Mouse (Mus musculus) forebrain, embryonic 11.5 days (tissue): Measurements from ENCODE around the gene Amh. TPM values are rescaled to one million over a fixed set of nuclear protein-coding genes. Genes with fewer than 3 reads are reported as not detected.

Source experiments
- ATAC-seq: fragments of 200-750 bp; cut with Nextera tagmentation; replicated peaks from 2 replicates; pipeline ENCODE4 v1.8.0; 2017; ENCODE audit warnings: moderate TSS enrichment; ENCODE audit not compliant: low FRiP score
- DNase-seq: peaks from one replicate; pipeline ENCODE4 v3.0.0-alpha.2; 2017; ENCODE audit warnings: low spot score
- H3K27ac ChIP-seq: fragments of 300-500 bp; sonication (generic); 2 replicates; pipeline ENCODE4 v1.5.1; 2014; ENCODE audit warnings: low read depth, low read length
- H3K27me3 ChIP-seq: fragments of 300-500 bp; sonication (generic); 2 replicates; pipeline ENCODE4 v1.6.1; 2014; ENCODE audit warnings: mild to moderate bottlenecking, low read length, mixed read lengths; ENCODE audit not compliant: control insufficient read depth, insufficient read depth
- H3K36me3 ChIP-seq: fragments of 300-500 bp; sonication (generic); 2 replicates; pipeline ENCODE4 v1.6.1; 2014; ENCODE audit warnings: mild to moderate bottlenecking, low read length, moderate library complexity, mixed read lengths; ENCODE audit not compliant: control insufficient read depth, insufficient read depth
- H3K4me1 ChIP-seq: fragments of 300-500 bp; sonication (generic); replicated peaks from 2 replicates; pipeline ENCODE4 v1.6.1; 2014; ENCODE audit warnings: low read length, mixed read lengths; ENCODE audit not compliant: control insufficient read depth, insufficient read depth
- H3K4me2 ChIP-seq: fragments of 300-500 bp; sonication (generic); 2 replicates; pipeline ENCODE4 v1.6.1; 2014; ENCODE audit warnings: low read depth, mild to moderate bottlenecking, low read length, moderate library complexity, mixed read lengths; ENCODE audit not compliant: severe bottlenecking
- H3K4me3 ChIP-seq: fragments of 300-500 bp; sonication (generic); 2 replicates; pipeline ENCODE4 v1.5.1; 2014; ENCODE audit warnings: low read depth, low read length
- H3K9ac ChIP-seq: fragments of 300-500 bp; sonication (generic); 2 replicates; pipeline ENCODE4 v1.6.1; 2014; ENCODE audit warnings: low read length
- H3K9me3 ChIP-seq: fragments of 300-500 bp; sonication (generic); 2 replicates; pipeline ENCODE4 v1.6.1; 2016; ENCODE audit warnings: low read length, mixed read lengths; ENCODE audit not compliant: control insufficient read depth
- WGBS: fragments of 180-500 bp; shearing (Covaris S2); extraction: QIAGEN DNeasy Blood & Tissue Kit; methylation state at CpG from one replicate; pipeline ENCODE4 v1.1.7; 2014; 5-methylcytosine and 5-hydroxymethylcytosine counted together
- polyA plus RNA-seq: library from polyadenylated mRNA; unstranded; fragments of >200 nt; fragmentation: Nextera tagmentation; extraction: Ambion mirVana; gene quantifications from 2 replicates; pipeline ENCODE4 v1.2.1, GENCODE M21; 2014

The Amh gene
- polyA plus RNA-seq, 1 experiment from 2014 or later = 0.15 TPM

GRCm38 (mm10) chr10:80791476-80792174 is 13.4 kb upstream of the Amh start:
- no peaks in the 10 kb centered on the region for H3K9me3 ChIP-seq
- no peak overlapping the region for H3K27ac ChIP-seq
- H3K27me3 ChIP-seq = no peaks in the 10 kb centered on the region
- H3K4me2 ChIP-seq = no peak overlapping the region
- ATAC-seq = no peak
- no peak for DNase-seq
- H3K9ac ChIP-seq = no peak overlapping the region
- H3K36me3 ChIP-seq = peaks cover 39% of the 10 kb centered on the region
- 84% methylated on average over 33 of the region's 33 CpGs for WGBS
- no peak overlapping the region for H3K4me3 ChIP-seq
- H3K4me1 ChIP-seq = peaks cover 2% of the 10 kb centered on the region; the same call in 1 of the 2 replicates

DNA sequence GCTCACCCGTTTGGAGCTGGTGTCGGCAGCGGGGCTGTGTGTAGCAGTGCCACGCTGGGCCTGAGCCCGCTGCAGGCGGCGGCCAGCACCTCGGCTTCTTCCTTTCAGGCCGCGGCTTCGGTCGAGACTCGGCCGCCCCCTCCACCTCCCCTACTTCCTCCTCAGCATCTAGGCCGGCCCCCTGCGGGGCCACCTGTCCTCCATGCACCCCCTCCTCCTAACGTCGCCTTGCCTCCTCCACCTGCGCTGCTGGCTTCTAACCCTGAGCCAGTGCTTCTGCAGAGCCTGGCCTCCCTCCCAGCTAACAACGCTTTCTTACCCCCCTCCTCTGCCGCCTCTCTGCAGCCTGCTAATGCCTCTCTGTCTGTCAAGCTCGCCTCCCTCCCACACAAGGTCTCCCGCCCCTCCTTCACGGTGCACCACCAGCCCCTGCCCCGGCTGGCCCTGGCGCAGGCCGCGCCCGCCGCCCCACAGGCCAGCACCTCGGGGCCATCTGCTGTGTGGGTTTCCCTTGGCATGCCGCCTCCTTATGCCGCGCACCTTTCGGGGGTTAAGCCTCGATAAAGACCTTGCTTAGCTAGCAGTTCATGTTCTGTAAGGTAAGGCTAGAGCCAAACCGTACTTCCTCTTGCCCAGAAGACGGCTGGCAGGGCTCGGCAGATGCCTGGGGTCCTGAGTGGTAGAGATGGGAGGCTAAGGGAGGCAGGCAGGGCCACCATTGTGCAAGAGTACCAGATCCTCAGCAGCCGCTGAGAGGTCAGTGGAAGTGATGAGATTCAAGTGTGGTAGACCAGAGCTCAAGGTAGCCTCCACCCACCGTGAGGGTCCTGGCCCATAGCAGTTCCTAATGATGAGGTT is 12.6 kb upstream of the Amh start:
- H3K4me2 ChIP-seq = no peak overlapping the region
- WGBS = 75% methylated on average over 41 of the region's 41 CpGs
- ATAC-seq (no peak), DNase-seq (no peak)
- no peaks in the 10 kb centered on the region for H3K27me3 ChIP-seq
- no peak overlapping the region for H3K4me3 ChIP-seq
- peaks cover 9% of the 10 kb centered on the region; the same call in 1 of the 2 replicates for H3K4me1 ChIP-seq
- H3K27ac ChIP-seq = no peak overlapping the region
- H3K9ac ChIP-seq = no peak overlapping the region
- peaks cover 39% of the 10 kb centered on the region for H3K36me3 ChIP-seq
- no peaks in the 10 kb centered on the region for H3K9me3 ChIP-seq

DNA sequence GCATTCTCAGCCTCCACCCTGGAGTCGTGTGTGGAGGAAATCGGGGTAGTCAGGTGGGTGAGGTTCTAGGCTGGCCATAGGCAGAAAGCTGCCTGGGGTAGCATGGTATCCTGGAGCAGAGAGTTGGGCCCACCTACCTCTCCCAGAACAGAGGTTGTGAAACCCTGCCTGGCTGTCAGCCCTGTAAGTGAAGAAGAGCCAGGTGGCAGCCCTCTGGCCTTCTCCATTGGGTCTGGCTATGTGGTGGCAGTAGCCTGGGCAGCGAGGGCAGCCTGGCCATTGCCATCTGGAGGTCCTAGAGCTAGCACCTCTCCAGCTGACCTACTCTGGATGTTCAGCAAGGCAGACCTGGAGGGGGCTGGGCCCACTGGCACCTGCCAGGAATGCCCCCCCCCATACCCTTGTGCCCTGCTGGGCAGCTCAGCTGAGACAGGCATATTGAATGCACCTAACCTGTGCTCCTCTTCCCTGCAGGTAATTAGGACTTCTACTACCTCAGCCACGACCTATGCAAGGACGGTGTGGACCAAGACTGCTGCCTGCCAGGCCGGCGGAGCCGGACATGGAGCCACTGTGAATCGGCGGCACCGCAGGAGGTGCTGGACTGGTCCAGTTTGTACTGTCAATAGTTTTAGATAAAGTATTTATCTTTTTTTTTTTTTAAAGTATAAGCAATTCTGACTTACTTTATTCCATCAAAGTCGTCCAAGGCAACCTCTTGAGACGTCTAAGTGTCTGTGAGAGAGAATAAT is 11.8 kb upstream of the Amh start:
- H3K4me2 ChIP-seq = no peak overlapping the region
- no peak overlapping the region for H3K9ac ChIP-seq
- 92% methylated on average over 13 of the region's 13 CpGs for WGBS
- ATAC-seq (no peak), DNase-seq (no peak)
- H3K27ac ChIP-seq = no peak overlapping the region
- no peaks in the 10 kb centered on the region for H3K27me3 ChIP-seq
- peaks cover 9% of the 10 kb centered on the region; the same call in 1 of the 2 replicates for H3K4me1 ChIP-seq
- no peaks in the 10 kb centered on the region for H3K9me3 ChIP-seq
- peaks cover 38% of the 10 kb centered on the region for H3K36me3 ChIP-seq
- H3K4me3 ChIP-seq = no peak overlapping the region

GRCm38 (mm10) chr10:80793803-80794202 is 11.2 kb upstream of the Amh start:
- H3K4me3 ChIP-seq = no peak overlapping the region
- WGBS = 90% methylated on average over 4 of the region's 4 CpGs

DNA sequence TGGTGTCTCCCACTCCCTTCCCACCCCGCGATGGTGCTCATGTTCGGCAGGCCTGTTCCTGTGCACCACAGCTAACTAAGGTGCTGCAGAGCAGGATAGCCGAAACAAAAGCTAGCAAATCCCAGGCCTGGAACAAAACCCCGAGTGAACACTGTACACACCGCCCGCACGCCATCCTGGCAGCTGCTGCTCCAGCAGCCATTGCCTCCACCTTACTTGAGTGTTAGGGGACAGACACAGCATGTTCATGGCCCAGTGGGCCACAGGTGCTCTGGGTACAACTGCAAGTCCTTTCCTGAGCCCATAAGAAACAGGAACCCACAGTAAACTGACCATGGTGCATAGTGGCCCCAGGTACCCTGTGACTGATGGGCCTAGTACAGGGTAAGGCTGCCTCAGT is 10.3 kb upstream of the Amh start:
- ATAC-seq (no peak), DNase-seq (no peak)
- Histone ChIP-seq H3K9ac (no peak overlapping the region), H3K27ac (no peak overlapping the region), H3K9me3 (no peaks in the 10 kb centered on the region), H3K4me3 (no peak overlapping the region), H3K4me2 (no peak overlapping the region), H3K27me3 (no peaks in the 10 kb centered on the region), H3K4me1 (peaks cover 13% of the 10 kb centered on the region; the same call in 1 of the 2 replicates), H3K36me3 (peaks cover 25% of the 10 kb centered on the region)
- WGBS = 87% methylated on average over 8 of the region's 8 CpGs

More at GRCm38 (mm10) chr10:80793803-80794202, 11.2 kb upstream of the Amh start:
- no peak overlapping the region for H3K4me2 ChIP-seq
- H3K9ac ChIP-seq = no peak overlapping the region
- peaks cover 33% of the 10 kb centered on the region for H3K36me3 ChIP-seq
- H3K4me1 ChIP-seq = peaks cover 9% of the 10 kb centered on the region; the same call in 1 of the 2 replicates
- DNase-seq = no peak
- H3K9me3 ChIP-seq = no peaks in the 10 kb centered on the region
- no peaks in the 10 kb centered on the region for H3K27me3 ChIP-seq
- ATAC-seq = no peak
- no peak overlapping the region for H3K27ac ChIP-seq

GRCm38 (mm10) chr10:80796307-80796848 is 8.7 kb upstream of the Amh start:
- Histone ChIP-seq H3K9me3 (no peaks in the 10 kb centered on the region), H3K4me1 (peaks cover 17% of the 10 kb centered on the region; the same call in 1 of the 2 replicates), H3K27me3 (no peaks in the 10 kb centered on the region), H3K27ac (no peak overlapping the region), H3K4me2 (peak overlapping the region; percentile 96; the same call in 1 of the 2 replicates), H3K36me3 (peaks cover 16% of the 10 kb centered on the region; the same call in 1 of the 2 replicates), H3K9ac (no peak overlapping the region), H3K4me3 (peak overlapping the region; percentile 93; the same call in 1 of the 2 replicates)
- no peak for DNase-seq
- ATAC-seq = no peak
- WGBS = 85% methylated on average over 9 of the region's 9 CpGs

- 4% methylated on average over 58 of the region's 59 CpGs for WGBS
- ATAC-seq (peak; percentile 74), DNase-seq (no peak)
Observed at GRCm38 (mm10) chr10:80797186-80798149, 7.6 kb upstream of the Amh start.

More at GRCm38 (mm10) chr10:80797186-80798149, 7.6 kb upstream of the Amh start:
- Histone ChIP-seq H3K4me1 (peaks cover 17% of the 10 kb centered on the region; the same call in 1 of the 2 replicates), H3K4me3 (peak overlapping the region; percentile 93), H3K27me3 (no peaks in the 10 kb centered on the region), H3K27ac (peak overlapping the region; percentile 96), H3K36me3 (peaks cover 13% of the 10 kb centered on the region; the same call in 1 of the 2 replicates), H3K9ac (peak overlapping the region; percentile 97), H3K9me3 (no peaks in the 10 kb centered on the region), H3K4me2 (peak overlapping the region; percentile 96)
